Mouse (Mus musculus): ENCODE results near the gene Fto.

- TF ChIP-seq POLR2A (IDR thresholded peaks at IDR 0.05; ENCODE audit: borderline replicate concordance, extremely low read depth, low read depth, low read length): no peak
- no peak for TF ChIP-seq CTCF (IDR thresholded peaks at IDR 0.05; ENCODE audit: insufficient read depth, low read length)
Observed at GRCm38 (mm10) chr8:91669461-91670071, 356.2 kb downstream of the Fto start.

Measured in lung, adult 2 months (tissue).